Mouse (Mus musculus): ENCODE measurements at regions not wholly inside any gene's neighbourhood (a gene's known extent, or its start where the extent isn't known, plus 50 kb on each side); places are given as distances from the start of the nearest gene placed in this dataset.

DNA sequence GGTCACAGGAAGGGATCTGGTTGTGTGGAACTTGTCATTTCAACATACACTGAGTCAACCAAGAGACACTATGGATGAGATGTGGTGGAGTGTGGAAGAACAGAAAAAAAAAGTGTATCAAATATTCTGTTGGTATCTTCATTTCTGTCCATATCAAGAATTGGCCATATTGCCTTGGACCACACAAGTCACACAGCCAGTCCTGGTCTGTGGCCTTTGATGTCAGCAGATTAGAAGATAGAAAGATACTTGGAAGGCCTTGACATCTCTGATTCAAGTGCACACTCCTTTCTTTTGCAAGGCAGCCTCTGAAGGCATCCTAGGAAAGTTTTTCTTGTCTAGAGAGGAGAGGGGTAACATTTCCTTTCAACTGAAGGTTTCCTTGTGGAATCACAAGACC, 88.7 kb upstream of the Dock1 start:
- Histone ChIP-seq H3K27ac (ENCODE audit: insufficient read depth, low read depth) (no peak overlapping the region), H3K36me3 (replicated peaks in 1 of 2; ENCODE audit: control insufficient read depth in 1 of 2, insufficient read depth in 1 of 2, low read length in 1 of 2) (no peaks in the 10 kb centered on the region), H3K4me3 (replicated peaks in 1 of 3; ENCODE audit: low read depth in 2 of 3, low read length in 2 of 3, poor library complexity in 1 of 3) (no peak overlapping the region), H3K4me1 (ENCODE audit: control insufficient read depth in 1 of 2, insufficient read depth in 2 of 2) (no peaks in the 10 kb centered on the region), H3K9ac (ENCODE audit: insufficient read depth, low read depth) (no peak overlapping the region), H3K27me3 (replicated peaks) (no peaks in the 10 kb centered on the region), H3K9me3 (replicated peaks; ENCODE audit: low read length) (peaks cover 55% of the 10 kb centered on the region), H3K79me2 (replicated peaks; ENCODE audit: control insufficient read depth, extremely low read depth, insufficient read depth, poor library complexity, severe bottlenecking) (no peaks in the 10 kb centered on the region), H3K4me2 (ENCODE audit: insufficient read depth, low read depth, poor library complexity, severe bottlenecking) (no peak overlapping the region)
- TF ChIP-seq ZKSCAN1 (IDR thresholded peaks at IDR 0.05; ENCODE audit: borderline replicate concordance, low read depth, low read length), result no peak
- TF ChIP-seq ZMIZ1 (IDR thresholded peaks at IDR 0.05; ENCODE audit: low read depth, low read length), result no peak
- no peak for TF ChIP-seq SIN3A (IDR thresholded peaks at IDR 0.05; ENCODE audit: low read length)
- no peak for TF ChIP-seq USF2 (conservative IDR thresholded peaks at IDR 0.05; ENCODE audit: low read depth, low read length)
- TF ChIP-seq POLR2AphosphoS2 (IDR thresholded peaks at IDR 0.05; ENCODE audit: low read depth, low read length), result no peak
- no peak for TF ChIP-seq ETS1 (conservative IDR thresholded peaks at IDR 0.05; ENCODE audit: low read depth, low read length)
- TF ChIP-seq HCFC1 (IDR thresholded peaks at IDR 0.05; ENCODE audit: low read depth, low read length), result no peak
- dilution Hi-C loops (cut with MboI; ENCODE audit: extremely low pct_ligation_motif_present, extremely low pct_unique_long_range_greater_than_20kb, low sequenced_read_pairs) (no loop called here), in situ Hi-C loops (cut with MboI; ENCODE audit: low pct_ligation_motif_present, low pct_unique_long_range_greater_than_20kb, low sequenced_read_pairs) (no loop called here)
- no peak for DNase-seq (ENCODE audit: extremely low read depth)

DNA sequence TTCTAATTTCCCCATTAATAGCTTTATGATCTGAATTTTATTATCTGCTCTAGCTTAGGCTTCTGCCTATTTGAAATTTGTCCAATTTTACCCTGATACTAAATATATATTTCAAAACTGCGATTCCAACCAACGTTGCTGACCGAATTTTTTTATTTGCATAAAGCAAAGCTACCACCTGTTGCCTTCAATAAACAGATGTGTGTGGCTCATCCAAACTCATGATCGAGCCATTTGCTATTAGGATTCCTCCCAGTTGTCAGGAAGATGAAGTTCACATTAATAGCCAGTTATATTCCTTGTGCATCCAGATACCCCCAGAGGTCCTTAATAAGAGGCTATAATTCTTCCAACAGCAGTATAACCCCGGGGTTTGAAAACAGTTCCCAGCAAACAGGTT, 85.0 kb upstream of the Dock1 start:
- H3K4me3 ChIP-seq (replicated peaks in 1 of 3; ENCODE audit: low read depth in 2 of 3, low read length in 2 of 3, poor library complexity in 1 of 3), result no peak overlapping the region
- no peak for TF ChIP-seq POLR2A (IDR thresholded peaks at IDR 0.05; ENCODE audit: low read depth, low read length)
- no peak for TF ChIP-seq JUN (IDR thresholded peaks at IDR 0.05; ENCODE audit: insufficient read depth, low read depth, low read length)
- no peaks in the 10 kb centered on the region for H3K79me2 ChIP-seq (replicated peaks; ENCODE audit: control insufficient read depth, extremely low read depth, insufficient read depth, poor library complexity, severe bottlenecking)
- no peaks in the 10 kb centered on the region for H3K4me1 ChIP-seq (ENCODE audit: control insufficient read depth in 1 of 2, insufficient read depth in 2 of 2)
- dilution Hi-C loops (cut with MboI; ENCODE audit: extremely low pct_ligation_motif_present, extremely low pct_unique_long_range_greater_than_20kb, low sequenced_read_pairs) (no loop called here), in situ Hi-C loops (cut with MboI; ENCODE audit: low pct_ligation_motif_present, low pct_unique_long_range_greater_than_20kb, low sequenced_read_pairs) (no loop called here)
- no peak for DNase-seq (ENCODE audit: extremely low read depth)
- H3K9me3 ChIP-seq (replicated peaks; ENCODE audit: low read length), result peaks cover 67% of the 10 kb centered on the region
- no peak overlapping the region for H3K9ac ChIP-seq (ENCODE audit: insufficient read depth, low read depth)
- no peak overlapping the region for H3K27ac ChIP-seq (ENCODE audit: insufficient read depth, low read depth)
- no peaks in the 10 kb centered on the region for H3K36me3 ChIP-seq (replicated peaks in 1 of 2; ENCODE audit: control insufficient read depth in 1 of 2, insufficient read depth in 1 of 2, low read length in 1 of 2)
- no peaks in the 10 kb centered on the region for H3K27me3 ChIP-seq (replicated peaks)
- no peak overlapping the region for H3K4me2 ChIP-seq (ENCODE audit: insufficient read depth, low read depth, poor library complexity, severe bottlenecking)

DNA sequence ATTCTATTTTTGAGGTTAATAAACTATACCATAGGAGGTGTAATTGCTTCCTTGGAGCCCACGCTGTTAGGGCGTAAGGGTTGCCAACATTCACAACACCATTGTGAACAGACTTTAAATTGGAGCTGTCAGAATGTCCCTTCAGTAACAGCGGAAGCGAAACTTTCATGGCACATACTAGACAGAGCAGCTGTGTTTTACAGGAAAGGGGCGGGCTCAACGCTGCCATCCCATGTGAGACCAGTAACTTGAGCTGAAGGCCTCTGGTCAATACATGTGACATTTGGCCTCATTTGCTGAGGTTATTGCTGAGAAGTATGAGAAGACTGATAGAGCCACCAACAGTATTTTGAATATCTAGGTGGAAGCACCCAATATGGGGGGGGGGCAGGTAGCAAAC, 83.5 kb upstream of the Dock1 start:
- DNase-seq (ENCODE audit: extremely low read depth), result no peak
- in situ Hi-C loops (cut with MboI; ENCODE audit: low pct_ligation_motif_present, low pct_unique_long_range_greater_than_20kb, low sequenced_read_pairs), result no loop called here
- no peak for TF ChIP-seq IRF4 (IDR thresholded peaks at IDR 0.05; ENCODE audit: low read depth, low read length)
- TF ChIP-seq RAD21 (IDR thresholded peaks at IDR 0.05; ENCODE audit: low read depth, low read length), result no peak
- TF ChIP-seq CTCF (conservative IDR thresholded peaks at IDR 0.05 in 1 of 2, IDR thresholded peaks at IDR 0.05 in 1 of 2; ENCODE audit: low read depth in 2 of 2, low read length in 2 of 2), result no peak
- no peak for TF ChIP-seq JUND (conservative IDR thresholded peaks at IDR 0.05; ENCODE audit: low read depth, low read length)
- TF ChIP-seq ETS1 (conservative IDR thresholded peaks at IDR 0.05; ENCODE audit: low read depth, low read length), result no peak
- TF ChIP-seq BHLHE40 (IDR thresholded peaks at IDR 0.05; ENCODE audit: low read depth, low read length), result no peak
- TF ChIP-seq E2F4 (IDR thresholded peaks at IDR 0.05; ENCODE audit: insufficient replicate concordance, low read depth, low read length), result no peak
- TF ChIP-seq NELFE (IDR thresholded peaks at IDR 0.05; ENCODE audit: low read depth, low read length), result no peak
- no peak for TF ChIP-seq SMC3 (IDR thresholded peaks at IDR 0.05; ENCODE audit: low read depth, low read length)
- TF ChIP-seq CHD2 (IDR thresholded peaks at IDR 0.05; ENCODE audit: low read length), result no peak
- no peak for TF ChIP-seq MYC (IDR thresholded peaks at IDR 0.05; ENCODE audit: low read depth, low read length)
- no peak for TF ChIP-seq GABPA (IDR thresholded peaks at IDR 0.05; ENCODE audit: insufficient replicate concordance, low read depth, low read length)
- TF ChIP-seq JUN (IDR thresholded peaks at IDR 0.05; ENCODE audit: insufficient read depth, low read depth, low read length), result no peak
- TF ChIP-seq TCF12 (IDR thresholded peaks at IDR 0.05; ENCODE audit: low read depth, low read length), result no peak
- TF ChIP-seq MAX (IDR thresholded peaks at IDR 0.05; ENCODE audit: low read length), result no peak
- no peak for TF ChIP-seq ELF1 (IDR thresholded peaks at IDR 0.05; ENCODE audit: low read depth, low read length)
- TF ChIP-seq POLR2AphosphoS2 (IDR thresholded peaks at IDR 0.05; ENCODE audit: low read depth, low read length), result no peak
- Histone ChIP-seq H3K27me3 (replicated peaks) (no peaks in the 10 kb centered on the region), H3K27ac (ENCODE audit: insufficient read depth, low read depth) (no peak overlapping the region), H3K9me3 (replicated peaks; ENCODE audit: low read length) (peaks cover 70% of the 10 kb centered on the region), H3K36me3 (replicated peaks in 1 of 2; ENCODE audit: control insufficient read depth in 1 of 2, insufficient read depth in 1 of 2, low read length in 1 of 2) (no peaks in the 10 kb centered on the region), H3K4me2 (ENCODE audit: insufficient read depth, low read depth, poor library complexity, severe bottlenecking) (no peak overlapping the region), H3K79me2 (replicated peaks; ENCODE audit: control insufficient read depth, extremely low read depth, insufficient read depth, poor library complexity, severe bottlenecking) (no peaks in the 10 kb centered on the region), H3K4me3 (replicated peaks in 1 of 3; ENCODE audit: low read depth in 2 of 3, low read length in 2 of 3, poor library complexity in 1 of 3) (no peak overlapping the region), H3K9ac (ENCODE audit: insufficient read depth, low read depth) (no peak overlapping the region), H3K4me1 (ENCODE audit: control insufficient read depth in 1 of 2, insufficient read depth in 2 of 2) (no peaks in the 10 kb centered on the region)
- dilution Hi-C loops (cut with MboI; ENCODE audit: extremely low pct_ligation_motif_present, extremely low pct_unique_long_range_greater_than_20kb, low sequenced_read_pairs), result no loop called here
